Mouse (Mus musculus) erythroblast, embryonic 14.5 days (primary cell): ENCODE results near the gene Dynlt1a.
"Not testable (repeated sequence)": the region's sequence is repeated elsewhere in the genome, so short reads cannot be mapped to it uniquely, and the experiment has no call there.

Experiments used
- GATA1 ChIP-seq: IDR thresholded peaks from 2 replicates; pipeline ENCODE4 v1.6.1; 2012; ENCODE audit warnings: low read length, inconsistent platforms, mixed read lengths
- TAL1 ChIP-seq: IDR thresholded peaks from 3 replicates; pipeline ENCODE4 v1.6.1; 2012; ENCODE audit warnings: low read length, inconsistent platforms, mixed read lengths

DNA sequence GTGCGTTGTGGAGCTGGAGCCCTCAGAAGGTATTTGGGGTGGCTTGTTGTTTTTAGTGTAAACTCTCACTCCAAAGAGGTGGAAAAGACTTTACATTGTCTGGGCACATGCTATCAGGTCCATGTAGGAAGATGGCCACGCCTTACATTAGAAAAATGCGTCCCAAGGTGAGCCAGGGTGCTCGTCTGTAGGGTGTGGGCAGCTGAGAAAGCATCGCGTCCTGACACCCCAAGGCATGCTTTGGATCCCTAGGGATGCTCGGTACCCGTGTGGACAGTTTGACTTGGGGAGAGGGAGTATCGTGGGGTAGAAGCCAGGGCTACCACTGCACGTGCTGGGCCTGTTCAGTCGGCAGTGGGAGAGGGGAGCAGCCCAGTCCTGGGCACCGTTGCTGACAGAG, 28.3 kb downstream of the Dynlt1a start:
- not testable (repeated sequence) for TF ChIP-seq TAL1, GATA1
